12 mouse cellular contexts compared by ENCODE assay signal in the genomic region with DNA sequence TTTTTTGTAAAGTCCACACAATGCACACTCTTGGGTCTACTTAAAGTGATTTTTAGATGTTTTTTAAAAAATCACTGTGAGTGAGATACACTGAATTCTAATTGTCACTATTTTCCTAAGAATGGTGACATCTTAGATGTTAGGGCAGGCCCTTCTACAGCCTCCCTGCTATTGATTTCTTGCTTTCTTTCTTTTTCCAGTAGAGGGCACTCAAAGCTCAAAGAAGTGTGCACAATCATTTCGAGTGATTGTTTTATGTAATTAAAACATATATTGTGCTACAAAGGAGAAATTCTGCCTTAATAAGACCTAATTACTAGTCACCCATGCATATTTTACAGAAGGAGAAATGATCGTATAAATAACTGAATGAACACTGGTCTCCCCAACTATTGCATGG. TPM values are rescaled to one million over a fixed set of nuclear protein-coding genes. Genes with fewer than 3 reads are reported as not detected.
DNase-seq lines count a peak whose midpoint lies in the region; ATAC-seq and TF ChIP-seq lines count a peak whose summit lies in the region.
"Had no signal": no experiment of that assay in that cellular context is flagged by ENCODE, and none has a peak within 500 bp of the region (broad histone marks: within the 10 kb centered on the region; RNA-seq: fewer than 3 reads in every experiment).

No protein-coding gene starts in this region.

- no peak overlapping the region for H3K4me2 ChIP-seq in forebrain, embryonic 16.5 days (ENCODE audit: low read length)
- no peak overlapping the region for H3K4me2 ChIP-seq in forebrain, embryonic 15.5 days (replicated peaks)
- H3K4me2 ChIP-seq: heart, embryonic 12.5 days; kidney, embryonic 15.5 days had no signal

- DNase-seq in left cerebral cortex, adult 2 months (ENCODE audit: extremely low spot score in 1 of 2, low spot score in 2 of 2): no peak
- DNase-seq in left cerebral cortex, adult 18-20 months (ENCODE audit: low spot score in 2 of 2): no peak
- DNase-seq in Muller cell, postnatal 12 days (ENCODE audit: inconsistent ontology term): peak; percentile 10
- DNase-seq in urinary bladder, postnatal 4 days (ENCODE audit: low spot score in 2 of 2): no peak
- no peak for DNase-seq in heart, postnatal 10 days
- DNase-seq: adrenal gland, postnatal 25 days; lung, postnatal 10 days had no signal

- no peak overlapping the region for H3K9ac ChIP-seq in forebrain, embryonic 16.5 days (replicated peaks; ENCODE audit: low read depth, low read length)
- H3K9ac ChIP-seq in forebrain, embryonic 15.5 days (replicated peaks): no peak overlapping the region
- H3K9ac ChIP-seq: heart, embryonic 12.5 days; kidney, embryonic 15.5 days had no signal

- H3K9me3 ChIP-seq in forebrain, embryonic 16.5 days (ENCODE audit: control insufficient read depth, low read length): no peaks in the 10 kb centered on the region
- H3K9me3 ChIP-seq in forebrain, embryonic 15.5 days: no peaks in the 10 kb centered on the region
- H3K9me3 ChIP-seq: heart, embryonic 12.5 days; kidney, embryonic 15.5 days had no signal

- peak; percentile 71 for TF ChIP-seq CTCF in left cerebral cortex, adult 2 months (IDR thresholded peaks at IDR 0.05)

- no peaks in the 10 kb centered on the region for H3K27me3 ChIP-seq in forebrain, embryonic 16.5 days (replicated peaks; ENCODE audit: control insufficient read depth, insufficient read depth, low read length)
- H3K27me3 ChIP-seq in forebrain, embryonic 15.5 days: no peaks in the 10 kb centered on the region
- H3K27me3 ChIP-seq: heart, embryonic 12.5 days; kidney, embryonic 15.5 days had no signal

- H3K36me3 ChIP-seq in forebrain, embryonic 16.5 days (ENCODE audit: control insufficient read depth, insufficient read depth): no peaks in the 10 kb centered on the region
- no peaks in the 10 kb centered on the region for H3K36me3 ChIP-seq in forebrain, embryonic 15.5 days
- H3K36me3 ChIP-seq: heart, embryonic 12.5 days; kidney, embryonic 15.5 days had no signal

- intact Hi-C loops in left cerebral cortex, adult 2 months (cut with DNase I): loop anchor here (2.0 to 10.0 kb wide), 5 partner anchors 989 to 1709 kb away; a partner anchor contains a TSS
- intact Hi-C loops in heart, postnatal 10 days (cut with DNase I): loop anchor here (5.0 kb wide), 2 partner anchors 1447 to 1597 kb away; no protein-coding TSS in a partner anchor

- H3K4me1 ChIP-seq in forebrain, embryonic 16.5 days (replicated peaks; ENCODE audit: control insufficient read depth, insufficient read depth, low read length): no peaks in the 10 kb centered on the region
- no peaks in the 10 kb centered on the region for H3K4me1 ChIP-seq in forebrain, embryonic 15.5 days
- H3K4me1 ChIP-seq: heart, embryonic 12.5 days; kidney, embryonic 15.5 days had no signal

- no peak overlapping the region for H3K4me3 ChIP-seq in forebrain, embryonic 16.5 days (replicated peaks; ENCODE audit: low read length)
- no peak overlapping the region for H3K4me3 ChIP-seq in forebrain, embryonic 15.5 days
- no peak overlapping the region for H3K4me3 ChIP-seq in left cerebral cortex, adult 2 months
- H3K4me3 ChIP-seq: heart, embryonic 12.5 days; kidney, embryonic 15.5 days had no signal

- 49% methylated on average over 2 of the region's 2 CpGs for WGBS in forebrain, embryonic 16.5 days
- 67% methylated on average over 2 of the region's 2 CpGs for WGBS in forebrain, embryonic 15.5 days

- H3K27ac ChIP-seq in forebrain, embryonic 16.5 days (ENCODE audit: low read length): no peak overlapping the region
- no peak overlapping the region for H3K27ac ChIP-seq in forebrain, embryonic 15.5 days (replicated peaks)
- no peak overlapping the region for H3K27ac ChIP-seq in left cerebral cortex, adult 2 months
- H3K27ac ChIP-seq: kidney, embryonic 15.5 days had no signal

- 0 out of 2 replicates have a peak, but pooled peaks have one; percentile 36 for ATAC-seq in forebrain, embryonic 16.5 days
- ATAC-seq in forebrain, embryonic 15.5 days (replicated peaks): no peak
- ATAC-seq in megakaryocyte progenitor cell, adult 5-6 weeks (replicated peaks; ENCODE audit: poor library complexity): peak; percentile 64

RNA-seq across cellular contexts. Expression of a gene that starts 25.9 kb away (rescaled TPM):
- 9.9 and 10.3 TPM in 2 replicates for polyA plus RNA-seq in forebrain, embryonic 16.5 days (2015; fragmentation: Nextera tagmentation; extraction: Ambion mirVana)
- 7.4 and 7.5 TPM in 2 replicates for polyA plus RNA-seq in forebrain, embryonic 15.5 days (2015; fragmentation: Nextera tagmentation; extraction: Ambion mirVana)
- total RNA-seq in left cerebral cortex, adult 2 months (2021): 10 to 100 TPM; 21.6 to 22.4 TPM
- total RNA-seq in left cerebral cortex, adult 18-20 months (2021): 10 to 100 TPM; 15.2 to 28.4 TPM
- 0.86 and 1.8 TPM in 2 replicates for total RNA-seq in megakaryocyte progenitor cell, adult 5-6 weeks (2015)
- total RNA-seq in megakaryocyte progenitor cell, adult 5-6 weeks (2017): 0.75 and 1.1 TPM in 2 replicates
- total RNA-seq in heart, postnatal 10 days (2021): 1 to 10 TPM; 7.1 to 9.3 TPM
